Mouse (Mus musculus): ENCODE results near the gene Rbfox3. TPM values are rescaled to one million over a fixed set of nuclear protein-coding genes. Genes with fewer than 3 reads are reported as not detected.

Gene Rbfox3
- polyA plus RNA-seq, 1 experiment: 163 TPM

- TF ChIP-seq POLR2A (IDR thresholded peaks at IDR 0.05; ENCODE audit: borderline replicate concordance, insufficient read depth, low read length) (no peak), CTCF (IDR thresholded peaks at IDR 0.05; ENCODE audit: borderline replicate concordance, insufficient read depth, low read depth, low read length) (no peak)
- no peak for DNase-seq
- 69% methylated on average over 1 of the region's 1 CpGs for WGBS
- peaks cover 13% of the 10 kb centered on the region for H3K4me1 ChIP-seq (ENCODE audit: control insufficient read depth, insufficient read depth, low read length)
- no peaks in the 10 kb centered on the region for H3K27me3 ChIP-seq (ENCODE audit: control insufficient read depth, insufficient read depth, low read length)
- no peak overlapping the region for H3K4me3 ChIP-seq (replicated peaks; ENCODE audit: insufficient read depth, low read depth, low read length)
- H3K27ac ChIP-seq (ENCODE audit: insufficient read depth, low read length): no peak overlapping the region
Observed at GRCm38 (mm10) chr11:118934925-118935324, 23.5 kb upstream of the Rbfox3 start.

- TF ChIP-seq CTCF (IDR thresholded peaks at IDR 0.05; ENCODE audit: borderline replicate concordance, insufficient read depth, low read depth, low read length) (no peak), POLR2A (IDR thresholded peaks at IDR 0.05; ENCODE audit: borderline replicate concordance, insufficient read depth, low read length) (no peak)
- WGBS: 70% methylated on average over 5 of the region's 5 CpGs
- no peak for DNase-seq
- H3K4me1 ChIP-seq (ENCODE audit: control insufficient read depth, insufficient read depth, low read length): no peaks in the 10 kb centered on the region
- H3K4me3 ChIP-seq (replicated peaks; ENCODE audit: insufficient read depth, low read depth, low read length): no peak overlapping the region
- no peaks in the 10 kb centered on the region for H3K27me3 ChIP-seq (ENCODE audit: control insufficient read depth, insufficient read depth, low read length)
- no peak overlapping the region for H3K27ac ChIP-seq (ENCODE audit: insufficient read depth, low read length)
Observed at GRCm38 (mm10) chr11:118927081-118927480, 15.7 kb upstream of the Rbfox3 start.

GRCm38 (mm10) chr11:118921852-118922251, 10.5 kb upstream of the Rbfox3 start:
- no peaks in the 10 kb centered on the region for H3K4me1 ChIP-seq (ENCODE audit: control insufficient read depth, insufficient read depth, low read length)
- no peak overlapping the region for H3K4me3 ChIP-seq (replicated peaks; ENCODE audit: insufficient read depth, low read depth, low read length)
- WGBS: 63% methylated on average over 6 of the region's 6 CpGs
- H3K27me3 ChIP-seq (ENCODE audit: control insufficient read depth, insufficient read depth, low read length): no peaks in the 10 kb centered on the region
- H3K27ac ChIP-seq (ENCODE audit: insufficient read depth, low read length): no peak overlapping the region
- DNase-seq: no peak
- TF ChIP-seq CTCF (IDR thresholded peaks at IDR 0.05; ENCODE audit: borderline replicate concordance, insufficient read depth, low read depth, low read length): no peak

- no peak overlapping the region for H3K4me3 ChIP-seq (replicated peaks; ENCODE audit: insufficient read depth, low read depth, low read length)
- TF ChIP-seq CTCF (IDR thresholded peaks at IDR 0.05; ENCODE audit: borderline replicate concordance, insufficient read depth, low read depth, low read length) (no peak), POLR2A (IDR thresholded peaks at IDR 0.05; ENCODE audit: borderline replicate concordance, insufficient read depth, low read length) (no peak)
- no peak overlapping the region for H3K27ac ChIP-seq (ENCODE audit: insufficient read depth, low read length)
- WGBS: 79% methylated on average over 15 of the region's 15 CpGs
- no peaks in the 10 kb centered on the region for H3K27me3 ChIP-seq (ENCODE audit: control insufficient read depth, insufficient read depth, low read length)
- no peak for DNase-seq
- peaks cover 15% of the 10 kb centered on the region for H3K4me1 ChIP-seq (ENCODE audit: control insufficient read depth, insufficient read depth, low read length)
Observed at GRCm38 (mm10) chr11:118916423-118917030, 5.1 kb upstream of the Rbfox3 start.

GRCm38 (mm10) chr11:118915888-118916287, 4.5 kb upstream of the Rbfox3 start:
- 15% methylated on average over 2 of the region's 2 CpGs for WGBS
- H3K4me3 ChIP-seq (replicated peaks; ENCODE audit: insufficient read depth, low read depth, low read length): no peak overlapping the region
- no peaks in the 10 kb centered on the region for H3K27me3 ChIP-seq (ENCODE audit: control insufficient read depth, insufficient read depth, low read length)
- TF ChIP-seq POLR2A (IDR thresholded peaks at IDR 0.05; ENCODE audit: borderline replicate concordance, insufficient read depth, low read length) (no peak), CTCF (IDR thresholded peaks at IDR 0.05; ENCODE audit: borderline replicate concordance, insufficient read depth, low read depth, low read length) (no peak)
- no peak for DNase-seq
- H3K4me1 ChIP-seq (ENCODE audit: control insufficient read depth, insufficient read depth, low read length): peaks cover 18% of the 10 kb centered on the region
- H3K27ac ChIP-seq (ENCODE audit: insufficient read depth, low read length): no peak overlapping the region

- H3K27me3 ChIP-seq (ENCODE audit: control insufficient read depth, insufficient read depth, low read length): no peaks in the 10 kb centered on the region
- H3K4me1 ChIP-seq (ENCODE audit: control insufficient read depth, insufficient read depth, low read length): peaks cover 22% of the 10 kb centered on the region
- peak; percentile 60 to 66 for DNase-seq
- 29% methylated on average over 6 of the region's 6 CpGs for WGBS
- TF ChIP-seq POLR2A (IDR thresholded peaks at IDR 0.05; ENCODE audit: borderline replicate concordance, insufficient read depth, low read length): no peak
- no peak for TF ChIP-seq CTCF (IDR thresholded peaks at IDR 0.05; ENCODE audit: borderline replicate concordance, insufficient read depth, low read depth, low read length)
- H3K4me3 ChIP-seq (replicated peaks; ENCODE audit: insufficient read depth, low read depth, low read length): no peak overlapping the region
- H3K27ac ChIP-seq (ENCODE audit: insufficient read depth, low read length): peak overlapping the region; percentile 15; the same call in 1 of the 2 replicates
Observed at GRCm38 (mm10) chr11:118912686-118913085, 1.3 kb upstream of the Rbfox3 start.

- no peaks in the 10 kb centered on the region for H3K27me3 ChIP-seq (ENCODE audit: control insufficient read depth, insufficient read depth, low read length)
- peak overlapping the region; percentile 99 for H3K27ac ChIP-seq (ENCODE audit: insufficient read depth, low read length)
- peak; percentile 44 to 55 for DNase-seq
- TF ChIP-seq POLR2A (IDR thresholded peaks at IDR 0.05; ENCODE audit: borderline replicate concordance, insufficient read depth, low read length): no peak
- H3K4me1 ChIP-seq (ENCODE audit: control insufficient read depth, insufficient read depth, low read length): peaks cover 22% of the 10 kb centered on the region
- 23% methylated on average over 10 of the region's 10 CpGs for WGBS
- H3K4me3 ChIP-seq (replicated peaks; ENCODE audit: insufficient read depth, low read depth, low read length): peak overlapping the region; percentile 28
Observed at GRCm38 (mm10) chr11:118910756-118911155, 641 bp downstream of the Rbfox3 start.

- TF ChIP-seq CTCF (IDR thresholded peaks at IDR 0.05; ENCODE audit: borderline replicate concordance, insufficient read depth, low read depth, low read length) (no peak), POLR2A (IDR thresholded peaks at IDR 0.05; ENCODE audit: borderline replicate concordance, insufficient read depth, low read length) (0 out of 2 replicates have a peak, but pooled peaks have one; percentile 0)
- Histone ChIP-seq H3K27me3 (ENCODE audit: control insufficient read depth, insufficient read depth, low read length) (no peaks in the 10 kb centered on the region), H3K4me1 (ENCODE audit: control insufficient read depth, insufficient read depth, low read length) (peaks cover 16% of the 10 kb centered on the region), H3K4me3 (replicated peaks; ENCODE audit: insufficient read depth, low read depth, low read length) (peak overlapping the region; percentile 98), H3K27ac (ENCODE audit: insufficient read depth, low read length) (peak overlapping the region; percentile 99)
- DNase-seq: peak in 1 of 2 experiments; percentile 66
- WGBS: 2% methylated on average over 13 of the region's 13 CpGs
Observed at GRCm38 (mm10) chr11:118909814-118910201, 1.6 kb downstream of the Rbfox3 start.
